Mouse (Mus musculus) T-cell, adult 2 months (primary cell): ENCODE data around the gene Fbxl4.

Experiments
- DNase-seq: peaks from one replicate; pipeline ENCODE4 v3.0.0; 2022; ENCODE audit warnings: low spot score

Fbxl4 gene

GRCm38 (mm10) chr4:22476967-22477710 is 119.8 kb downstream of the Fbxl4 start:
- no peak for DNase-seq

- DNase-seq, result no peak
These were observed 120.4 kb downstream of the Fbxl4 start for GRCm38 (mm10) chr4:22477711-22478230.

- no peak for DNase-seq
These were observed 121.4 kb downstream of the Fbxl4 start for GRCm38 (mm10) chr4:22478488-22479367.

GRCm38 (mm10) chr4:22479368-22480090 is 122.2 kb downstream of the Fbxl4 start:
- no peak for DNase-seq

GRCm38 (mm10) chr4:22480091-22480857 is 122.9 kb downstream of the Fbxl4 start:
- no peak for DNase-seq

GRCm38 (mm10) chr4:22480858-22481205 is 123.5 kb downstream of the Fbxl4 start:
- no peak for DNase-seq

- DNase-seq, result no peak
These were observed 124.8 kb downstream of the Fbxl4 start for GRCm38 (mm10) chr4:22482118-22482517.

- DNase-seq, result no peak
These were observed 125.5 kb downstream of the Fbxl4 start for GRCm38 (mm10) chr4:22482756-22483280.

- no peak for DNase-seq
These were observed 126.2 kb downstream of the Fbxl4 start for GRCm38 (mm10) chr4:22483548-22483947.
